Mouse (Mus musculus): ENCODE measurements around the gene Fgfr2. TPM values are rescaled to one million over a fixed set of nuclear protein-coding genes. Genes with fewer than 3 reads are reported as not detected.

Fgfr2 gene
- polyA plus RNA-seq, 1 experiment from 2014 or later = 121 TPM

GRCm38 (mm10) chr7:130265319-130266165 is 2857.6 kb downstream of the Fgfr2 start:
- peak overlapping the region; percentile 96 for H3K27ac ChIP-seq
- 0 out of 2 replicates have a peak, but pooled peaks cover 7% of the 10 kb centered on the region for H3K36me3 ChIP-seq
- peak overlapping the region; percentile 95 for H3K9ac ChIP-seq
- H3K4me2 ChIP-seq (replicated peaks) = peak overlapping the region; percentile 77
- WGBS = under 1% methylated on average over 58 of the region's 58 CpGs
- H3K4me3 ChIP-seq = peak overlapping the region; percentile 93
- no peaks in the 10 kb centered on the region for H3K27me3 ChIP-seq
- peak; percentile 29 for ATAC-seq (ENCODE audit: insufficient number of reproducible peaks, insufficient read depth, low FRiP score, low TSS enrichment)
- H3K9me3 ChIP-seq = no peaks in the 10 kb centered on the region
- peaks cover 53% of the 10 kb centered on the region for H3K4me1 ChIP-seq

GRCm38 (mm10) chr7:130264616-130265318 is 2858.4 kb downstream of the Fgfr2 start:
- peak overlapping the region; percentile 77 for H3K4me2 ChIP-seq (replicated peaks)
- H3K9ac ChIP-seq = peak overlapping the region; percentile 95
- peak overlapping the region; percentile 96 for H3K27ac ChIP-seq
- H3K9me3 ChIP-seq = no peaks in the 10 kb centered on the region
- 0 out of 2 replicates have a peak, but pooled peaks cover 9% of the 10 kb centered on the region for H3K36me3 ChIP-seq
- peaks cover 57% of the 10 kb centered on the region for H3K4me1 ChIP-seq
- WGBS = under 1% methylated on average over 41 of the region's 41 CpGs
- ATAC-seq (ENCODE audit: insufficient number of reproducible peaks, insufficient read depth, low FRiP score, low TSS enrichment) = peak; percentile 11; the same call in 1 of the 2 replicates
- H3K4me3 ChIP-seq = peak overlapping the region; percentile 93
- no peaks in the 10 kb centered on the region for H3K27me3 ChIP-seq

GRCm38 (mm10) chr7:130263799-130264351 is 2859.3 kb downstream of the Fgfr2 start:
- peak overlapping the region; percentile 77 for H3K4me2 ChIP-seq (replicated peaks)
- peaks cover 58% of the 10 kb centered on the region for H3K4me1 ChIP-seq
- ATAC-seq (ENCODE audit: insufficient number of reproducible peaks, insufficient read depth, low FRiP score, low TSS enrichment) = no peak
- WGBS = 2% methylated on average over 20 of the region's 20 CpGs
- peak overlapping the region; percentile 95 for H3K9ac ChIP-seq
- H3K27ac ChIP-seq = peak overlapping the region; percentile 96
- H3K9me3 ChIP-seq = no peaks in the 10 kb centered on the region
- H3K27me3 ChIP-seq = 0 out of 2 replicates have a peak, but pooled peaks cover 3% of the 10 kb centered on the region
- peak overlapping the region; percentile 93 for H3K4me3 ChIP-seq
- 0 out of 2 replicates have a peak, but pooled peaks cover 9% of the 10 kb centered on the region for H3K36me3 ChIP-seq

GRCm38 (mm10) chr7:130263233-130263594 is 2859.9 kb downstream of the Fgfr2 start:
- Histone ChIP-seq H3K4me2 (replicated peaks) (peak overlapping the region; percentile 77), H3K27me3 (0 out of 2 replicates have a peak, but pooled peaks cover 3% of the 10 kb centered on the region), H3K36me3 (0 out of 2 replicates have a peak, but pooled peaks cover 9% of the 10 kb centered on the region), H3K9ac (peak overlapping the region; percentile 95), H3K4me1 (peaks cover 63% of the 10 kb centered on the region), H3K4me3 (peak overlapping the region; percentile 93), H3K27ac (peak overlapping the region; percentile 96), H3K9me3 (no peaks in the 10 kb centered on the region)
- ATAC-seq (ENCODE audit: insufficient number of reproducible peaks, insufficient read depth, low FRiP score, low TSS enrichment) = no peak
- 26% methylated on average over 4 of the region's 4 CpGs for WGBS

- ATAC-seq (ENCODE audit: insufficient number of reproducible peaks, insufficient read depth, low FRiP score, low TSS enrichment) = no peak
- Histone ChIP-seq H3K4me1 (peaks cover 68% of the 10 kb centered on the region), H3K36me3 (0 out of 2 replicates have a peak, but pooled peaks cover 9% of the 10 kb centered on the region), H3K9ac (peak overlapping the region; percentile 95), H3K9me3 (no peaks in the 10 kb centered on the region), H3K4me2 (replicated peaks) (peak overlapping the region; percentile 77), H3K4me3 (peak overlapping the region; percentile 93), H3K27me3 (0 out of 2 replicates have a peak, but pooled peaks cover 3% of the 10 kb centered on the region), H3K27ac (0 out of 2 replicates have a peak overlapping the region, but pooled peaks have one; percentile 96)
- WGBS = 23% methylated on average over 17 of the region's 17 CpGs
Observed at GRCm38 (mm10) chr7:130262528-130263232, 2860.5 kb downstream of the Fgfr2 start.

GRCm38 (mm10) chr7:130261684-130262527 is 2861.2 kb downstream of the Fgfr2 start:
- 0 out of 2 replicates have a peak, but pooled peaks cover 3% of the 10 kb centered on the region for H3K27me3 ChIP-seq
- 0 out of 2 replicates have a peak, but pooled peaks cover 10% of the 10 kb centered on the region for H3K36me3 ChIP-seq
- 39% methylated on average over 17 of the region's 17 CpGs for WGBS
- no peaks in the 10 kb centered on the region for H3K9me3 ChIP-seq
- H3K4me2 ChIP-seq (replicated peaks) = peak overlapping the region; percentile 77
- H3K4me3 ChIP-seq = peak overlapping the region; percentile 93
- H3K9ac ChIP-seq = peak overlapping the region; percentile 55
- no peak for ATAC-seq (ENCODE audit: insufficient number of reproducible peaks, insufficient read depth, low FRiP score, low TSS enrichment)
- H3K4me1 ChIP-seq = peaks cover 74% of the 10 kb centered on the region
- peak overlapping the region; percentile 63 for H3K27ac ChIP-seq

GRCm38 (mm10) chr7:130260905-130261683 is 2862.1 kb downstream of the Fgfr2 start:
- Histone ChIP-seq H3K4me3 (peak overlapping the region; percentile 93), H3K4me2 (replicated peaks) (peak overlapping the region; percentile 77), H3K27me3 (0 out of 2 replicates have a peak, but pooled peaks cover 3% of the 10 kb centered on the region), H3K27ac (peak overlapping the region; percentile 63; the same call in 1 of the 2 replicates), H3K4me1 (peaks cover 69% of the 10 kb centered on the region), H3K9me3 (no peaks in the 10 kb centered on the region), H3K36me3 (0 out of 2 replicates have a peak, but pooled peaks cover 13% of the 10 kb centered on the region), H3K9ac (peak overlapping the region; percentile 24)
- ATAC-seq (ENCODE audit: insufficient number of reproducible peaks, insufficient read depth, low FRiP score, low TSS enrichment) = no peak
- WGBS = 72% methylated on average over 20 of the region's 20 CpGs

- Histone ChIP-seq H3K9me3 (no peaks in the 10 kb centered on the region), H3K9ac (no peak overlapping the region), H3K27me3 (0 out of 2 replicates have a peak, but pooled peaks cover 3% of the 10 kb centered on the region), H3K27ac (peak overlapping the region; percentile 33; the same call in 1 of the 2 replicates), H3K4me1 (peaks cover 69% of the 10 kb centered on the region), H3K36me3 (0 out of 2 replicates have a peak, but pooled peaks cover 13% of the 10 kb centered on the region), H3K4me2 (replicated peaks) (peak overlapping the region; percentile 77), H3K4me3 (peak overlapping the region; percentile 93)
- WGBS = 10% methylated on average over 5 of the region's 5 CpGs
- ATAC-seq (ENCODE audit: insufficient number of reproducible peaks, insufficient read depth, low FRiP score, low TSS enrichment) = no peak
Observed at GRCm38 (mm10) chr7:130260060-130260459, 2863.1 kb downstream of the Fgfr2 start.

- ATAC-seq (ENCODE audit: insufficient number of reproducible peaks, insufficient read depth, low FRiP score, low TSS enrichment) = no peak
- Histone ChIP-seq H3K4me2 (replicated peaks) (peak overlapping the region; percentile 77), H3K9me3 (no peaks in the 10 kb centered on the region), H3K27me3 (0 out of 2 replicates have a peak, but pooled peaks cover 3% of the 10 kb centered on the region), H3K4me1 (peaks cover 73% of the 10 kb centered on the region), H3K9ac (no peak overlapping the region), H3K27ac (no peak overlapping the region), H3K36me3 (0 out of 2 replicates have a peak, but pooled peaks cover 17% of the 10 kb centered on the region), H3K4me3 (peak overlapping the region; percentile 13; the same call in 1 of the 2 replicates)
- WGBS = 17% methylated on average over 9 of the region's 9 CpGs
Observed at GRCm38 (mm10) chr7:130258704-130259295, 2864.3 kb downstream of the Fgfr2 start.

Measured in embryonic facial prominence, embryonic 12.5 days (tissue).